Mouse (Mus musculus): ENCODE data around the gene Psors1c2.

GRCm38 (mm10) chr17:35514756-35515155 lies 18.2 kb upstream of the Psors1c2 start:
- TF ChIP-seq GATA1 (IDR thresholded peaks at IDR 0.05; ENCODE audit: borderline replicate concordance, low read length) = no peak
- no peak for TF ChIP-seq FLI1 (IDR thresholded peaks at IDR 0.05; ENCODE audit: low read length)

All from megakaryocyte, embryonic 14.5 days (primary cell).